Mouse (Mus musculus) spleen, adult 2 months (tissue): ENCODE data around the gene Aqp9. TPM values are rescaled to one million over a fixed set of nuclear protein-coding genes. Genes with fewer than 3 reads are reported as not detected.
A peak's percentile ranks its signal among the peaks of the same experiment; 100 is the strongest.

Experiments used
- DNase-seq, 2 experiments: peaks; one replicate each; pipeline versions ENCODE4 v3.0.0 to v3.0.0-alpha.2; 2012 to 2021; ENCODE audit warnings: low spot score in 2 of 2, low read depth in 1 of 2
- H3K27ac ChIP-seq: fragments of 200-500 bp; 2 replicates; pipeline ENCODE4 v1.5.1; 2012; ENCODE audit warnings: low read length, inconsistent platforms; ENCODE audit not compliant: insufficient read depth
- H3K27me3 ChIP-seq: fragments of 200-500 bp; 2 replicates; pipeline ENCODE4 v1.6.1; 2012; ENCODE audit warnings: mild to moderate bottlenecking, moderate library complexity, low read length, inconsistent platforms; ENCODE audit not compliant: control insufficient read depth, insufficient read depth
- H3K36me3 ChIP-seq: fragments of 200-500 bp; 2 replicates; pipeline ENCODE4 v1.6.1; 2012; ENCODE audit warnings: mild to moderate bottlenecking, low read length, inconsistent platforms; ENCODE audit not compliant: control insufficient read depth, insufficient read depth
- H3K4me1 ChIP-seq: fragments of 200-500 bp; 2 replicates; pipeline ENCODE4 v1.6.1; 2011; ENCODE audit warnings: inconsistent platforms; ENCODE audit not compliant: control insufficient read depth, insufficient read depth, insufficient read length
- H3K4me3 ChIP-seq: fragments of 200-500 bp; 2 replicates; pipeline ENCODE4 v1.5.1; 2011; ENCODE audit warnings: mild to moderate bottlenecking, inconsistent platforms; ENCODE audit not compliant: insufficient read depth, insufficient read length; ENCODE audit errors: extremely low read depth
- CTCF ChIP-seq: fragments of 200-500 bp; IDR thresholded peaks from 2 replicates; pipeline ENCODE4 v1.5.1; 2011; ENCODE audit warnings: mild to moderate bottlenecking, inconsistent platforms; ENCODE audit not compliant: insufficient read depth, insufficient read length, insufficient replicate concordance; ENCODE audit errors: extremely low read depth
- POLR2A ChIP-seq: fragments of 200-500 bp; IDR thresholded peaks from 2 replicates; pipeline ENCODE4 v1.6.1; 2011; ENCODE audit warnings: low read depth, low read length, inconsistent platforms
- WGBS: fragments of 180-500 bp; shearing (Covaris S2); methylation state at CpG from one replicate; pipeline ENCODE4 v1.1.7; 2018; 5-methylcytosine and 5-hydroxymethylcytosine counted together
- polyA plus RNA-seq: library from polyadenylated mRNA; depleted of rRNA; stranded (reverse); fragments of >200 nt; gene quantifications from 2 replicates; pipeline ENCODE4 v1.2.3, GENCODE M21; 2012

The Aqp9 gene
- polyA plus RNA-seq, 1 experiment, result 2.4 TPM

DNA sequence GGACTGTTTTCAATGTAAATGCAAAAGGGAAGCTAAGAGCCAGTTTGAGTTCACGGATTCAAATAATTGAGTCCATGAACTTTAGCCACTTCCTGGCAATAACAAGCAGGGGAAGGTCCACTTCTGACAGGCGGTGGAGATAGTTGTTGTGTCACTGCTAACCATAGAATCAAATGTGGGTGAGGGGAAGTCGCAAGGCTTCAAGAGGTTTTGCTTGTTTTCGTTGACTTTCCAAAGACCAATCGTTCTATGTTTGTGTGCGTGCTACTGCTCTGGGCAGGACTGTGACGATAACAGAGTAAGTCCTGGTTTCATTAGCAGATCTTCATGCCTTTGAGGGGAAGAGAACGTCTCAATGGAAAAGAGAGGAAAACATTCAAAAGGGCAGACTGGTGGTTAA is 28.3 kb downstream of the Aqp9 start:
- H3K4me3 ChIP-seq, result no peak overlapping the region
- no peaks in the 10 kb centered on the region; the same call in 1 of the 2 replicates for H3K4me1 ChIP-seq
- WGBS, result 83% methylated on average over 8 of the region's 8 CpGs
- no peak for DNase-seq
- no peaks in the 10 kb centered on the region for H3K36me3 ChIP-seq
- no peaks in the 10 kb centered on the region for H3K27me3 ChIP-seq
- TF ChIP-seq CTCF (no peak), POLR2A (no peak)
- no peak overlapping the region for H3K27ac ChIP-seq

- H3K4me1 ChIP-seq, result no peaks in the 10 kb centered on the region; the same call in 1 of the 2 replicates
- WGBS, result 79% methylated on average over 2 of the region's 2 CpGs
- no peak overlapping the region for H3K4me3 ChIP-seq
- no peaks in the 10 kb centered on the region for H3K27me3 ChIP-seq
- DNase-seq, result no peak
- TF ChIP-seq POLR2A (no peak), CTCF (no peak)
- H3K36me3 ChIP-seq, result no peaks in the 10 kb centered on the region
- no peak overlapping the region for H3K27ac ChIP-seq
Observed at GRCm38 (mm10) chr9:71138936-71139335, 29.5 kb downstream of the Aqp9 start.

- no peak overlapping the region for H3K4me3 ChIP-seq
- no peak for DNase-seq
- H3K4me1 ChIP-seq, result no peaks in the 10 kb centered on the region; the same call in 1 of the 2 replicates
- no peak overlapping the region for H3K27ac ChIP-seq
- no peaks in the 10 kb centered on the region for H3K27me3 ChIP-seq
- H3K36me3 ChIP-seq, result no peaks in the 10 kb centered on the region
- TF ChIP-seq POLR2A, result no peak
- TF ChIP-seq CTCF, result no peak
- WGBS, result 79% methylated on average over 6 of the region's 6 CpGs
Observed at GRCm38 (mm10) chr9:71137267-71137945, 31.1 kb downstream of the Aqp9 start.

DNA sequence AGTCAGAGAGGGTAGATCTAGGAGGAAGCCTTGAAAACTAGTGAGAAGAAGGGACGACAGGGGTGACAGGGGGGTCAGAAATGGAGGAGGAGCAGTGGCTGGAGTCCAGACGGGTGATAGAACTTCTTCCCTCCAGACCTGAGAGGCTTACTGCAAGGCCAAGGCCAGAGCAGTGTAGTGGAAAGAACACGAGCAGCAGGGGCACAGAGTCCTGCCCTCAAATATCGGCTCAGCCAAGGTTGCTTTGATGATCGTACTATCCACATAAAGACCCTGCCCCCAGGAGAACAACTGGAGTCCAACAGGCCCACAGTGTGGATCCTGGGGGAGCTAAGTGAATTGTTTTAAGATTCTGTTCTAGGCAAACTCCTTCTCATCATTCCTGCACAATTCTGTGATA is 33.4 kb downstream of the Aqp9 start:
- DNase-seq, result no peak
- WGBS, result 82% methylated on average over 5 of the region's 5 CpGs
- Histone ChIP-seq H3K4me1 (no peaks in the 10 kb centered on the region; the same call in 1 of the 2 replicates), H3K4me3 (no peak overlapping the region), H3K27me3 (no peaks in the 10 kb centered on the region), H3K36me3 (no peaks in the 10 kb centered on the region), H3K27ac (no peak overlapping the region)
- no peak for TF ChIP-seq CTCF
- TF ChIP-seq POLR2A, result no peak

- no peaks in the 10 kb centered on the region for H3K27me3 ChIP-seq
- no peak overlapping the region for H3K27ac ChIP-seq
- no peaks in the 10 kb centered on the region for H3K36me3 ChIP-seq
- 87% methylated on average over 5 of the region's 5 CpGs for WGBS
- DNase-seq, result no peak
- TF ChIP-seq POLR2A (no peak), CTCF (no peak)
- H3K4me1 ChIP-seq, result no peaks in the 10 kb centered on the region
- no peak overlapping the region for H3K4me3 ChIP-seq
Observed at GRCm38 (mm10) chr9:71133190-71133589, 35.3 kb downstream of the Aqp9 start.

GRCm38 (mm10) chr9:71131822-71132221 is 36.7 kb downstream of the Aqp9 start:
- Histone ChIP-seq H3K4me1 (no peaks in the 10 kb centered on the region), H3K4me3 (no peak overlapping the region), H3K27me3 (no peaks in the 10 kb centered on the region), H3K36me3 (no peaks in the 10 kb centered on the region), H3K27ac (no peak overlapping the region)
- TF ChIP-seq POLR2A, result no peak
- TF ChIP-seq CTCF, result no peak
- DNase-seq, result no peak
- 92% methylated on average over 5 of the region's 5 CpGs for WGBS

DNA sequence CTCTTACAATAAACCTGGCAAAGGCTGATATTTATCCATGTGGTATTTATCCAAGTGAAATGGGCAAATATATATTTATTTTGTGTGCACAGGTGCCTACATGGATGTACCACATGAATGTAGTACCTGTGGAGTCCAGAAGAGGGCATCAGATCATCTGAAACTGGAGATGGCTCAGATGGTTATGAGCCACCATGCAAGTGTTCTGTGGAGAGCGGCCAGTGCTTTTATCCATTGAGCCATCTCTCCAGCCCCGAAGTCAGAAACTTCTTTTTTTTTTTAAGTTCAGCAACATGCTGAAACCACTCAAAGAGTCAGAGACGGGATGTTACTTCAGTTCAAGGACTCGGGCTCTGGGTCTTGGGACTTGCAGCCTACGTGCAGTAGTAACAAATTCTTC is 39.6 kb downstream of the Aqp9 start:
- WGBS, result 43% methylated on average over 5 of the region's 5 CpGs
- H3K4me1 ChIP-seq, result no peaks in the 10 kb centered on the region
- TF ChIP-seq CTCF (peak; percentile 44; the same call in 1 of the 2 replicates), POLR2A (no peak)
- H3K36me3 ChIP-seq, result no peaks in the 10 kb centered on the region
- no peak overlapping the region for H3K4me3 ChIP-seq
- no peaks in the 10 kb centered on the region for H3K27me3 ChIP-seq
- peak; percentile 26 to 58 for DNase-seq
- H3K27ac ChIP-seq, result no peak overlapping the region
